Mouse (Mus musculus): ENCODE results near the gene Dpp9.

DNA sequence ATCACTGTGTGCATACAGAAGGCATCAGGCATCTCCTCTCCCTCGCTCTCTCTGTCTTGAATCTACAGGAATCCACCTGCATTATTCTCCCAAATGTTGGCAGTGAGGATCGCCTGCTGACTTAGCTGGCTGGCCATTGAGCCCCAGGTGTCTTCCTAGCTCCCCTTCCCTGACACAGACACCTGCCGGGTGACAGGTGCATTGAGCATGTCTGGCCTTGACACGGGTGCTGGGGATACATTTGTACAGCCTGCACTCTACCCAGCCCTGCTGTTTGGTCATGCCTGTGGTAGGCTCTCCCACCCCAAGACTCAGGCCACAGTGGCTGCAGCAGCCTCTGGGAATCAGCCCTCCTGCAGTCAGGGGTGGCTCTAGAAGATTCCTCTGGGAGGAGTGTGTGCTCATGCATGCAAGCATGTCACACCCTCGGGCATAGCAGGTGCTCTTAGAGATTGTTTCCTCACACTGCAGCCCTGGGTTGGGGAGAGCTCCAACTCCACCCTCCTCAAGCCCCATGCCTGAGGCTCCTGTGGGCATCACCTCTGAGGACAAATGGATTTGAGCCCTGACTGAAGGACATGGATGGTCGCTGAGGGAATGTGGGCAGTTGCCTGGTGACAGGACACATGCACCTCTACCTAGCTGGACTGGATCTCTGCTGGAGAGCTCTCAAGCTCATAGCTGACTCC lies 11.6 kb downstream of the Dpp9 start:
- TF ChIP-seq CTCF (IDR thresholded peaks at IDR 0.05; ENCODE audit: control insufficient read depth, insufficient read depth, insufficient read length): no peak
- TF ChIP-seq MYOG (IDR thresholded peaks at IDR 0.05; ENCODE audit: control insufficient read depth, extremely low read depth, insufficient read length): no peak
- no peak for TF ChIP-seq CEBPB (IDR thresholded peaks at IDR 0.05; ENCODE audit: low read depth)
- no peak for TF ChIP-seq USF1 (IDR thresholded peaks at IDR 0.05; ENCODE audit: low read depth)
- TF ChIP-seq MAX (IDR thresholded peaks at IDR 0.05): no peak
- TF ChIP-seq MYOD1 (IDR thresholded peaks at IDR 0.05; ENCODE audit: control insufficient read depth, insufficient read length, low read depth): no peak
- TF ChIP-seq FOSL1 (IDR thresholded peaks at IDR 0.05; ENCODE audit: insufficient read depth, low read length, poor library complexity, severe bottlenecking): no peak

All from C2C12 (cell line).